Mouse (Mus musculus) forebrain, embryonic 15.5 days (tissue): ENCODE measurements at regions not wholly inside any gene's neighbourhood (a gene's known extent, or its start where the extent isn't known, plus 50 kb on each side); places are given as distances from the start of the nearest gene placed in this dataset.

Experiments
- ATAC-seq: fragments of 200-750 bp; cut with Nextera tagmentation; replicated peaks from 2 replicates; pipeline ENCODE4 v1.8.0; 2017; ENCODE audit warnings: mild to moderate bottlenecking, moderate TSS enrichment, moderate library complexity
- H3K27ac ChIP-seq: fragments of 300-500 bp; sonication (generic); replicated peaks from 2 replicates; pipeline ENCODE4 v1.5.1; 2015; ENCODE audit warnings: mild to moderate bottlenecking, inconsistent platforms
- H3K27me3 ChIP-seq: fragments of 300-500 bp; sonication (generic); 2 replicates; pipeline ENCODE4 v1.6.1; 2015; ENCODE audit warnings: inconsistent platforms
- H3K36me3 ChIP-seq: fragments of 300-500 bp; sonication (generic); 2 replicates; pipeline ENCODE4 v1.6.1; 2015; ENCODE audit warnings: mild to moderate bottlenecking, inconsistent platforms
- H3K4me1 ChIP-seq: fragments of 300-500 bp; sonication (generic); 2 replicates; pipeline ENCODE4 v1.6.1; 2015; ENCODE audit warnings: inconsistent platforms
- H3K4me2 ChIP-seq: fragments of 300-500 bp; sonication (generic); replicated peaks from 2 replicates; pipeline ENCODE4 v1.6.1; 2015; ENCODE audit warnings: mild to moderate bottlenecking, inconsistent platforms
- H3K4me3 ChIP-seq: fragments of 300-500 bp; sonication (generic); 2 replicates; pipeline ENCODE4 v1.5.1; 2015; ENCODE audit warnings: mild to moderate bottlenecking, inconsistent platforms
- H3K9ac ChIP-seq: fragments of 300-500 bp; sonication (generic); replicated peaks from 2 replicates; pipeline ENCODE4 v1.6.1; 2015; ENCODE audit warnings: mild to moderate bottlenecking, inconsistent platforms
- H3K9me3 ChIP-seq: fragments of 300-500 bp; sonication (generic); 2 replicates; pipeline ENCODE4 v1.6.1; 2016; ENCODE audit warnings: inconsistent platforms
- WGBS: fragments of 180-500 bp; shearing (Covaris S2); methylation state at CpG from one replicate; pipeline ENCODE4 v1.1.7; 2015; ENCODE audit warnings: mixed read lengths; 5-methylcytosine and 5-hydroxymethylcytosine counted together

- no peak for ATAC-seq
- no peak overlapping the region for H3K4me3 ChIP-seq
- H3K27me3 ChIP-seq: no peaks in the 10 kb centered on the region
Measured at GRCm38 (mm10) chr12:52622398-52622797, 76.8 kb upstream of the Akap6 start.

DNA sequence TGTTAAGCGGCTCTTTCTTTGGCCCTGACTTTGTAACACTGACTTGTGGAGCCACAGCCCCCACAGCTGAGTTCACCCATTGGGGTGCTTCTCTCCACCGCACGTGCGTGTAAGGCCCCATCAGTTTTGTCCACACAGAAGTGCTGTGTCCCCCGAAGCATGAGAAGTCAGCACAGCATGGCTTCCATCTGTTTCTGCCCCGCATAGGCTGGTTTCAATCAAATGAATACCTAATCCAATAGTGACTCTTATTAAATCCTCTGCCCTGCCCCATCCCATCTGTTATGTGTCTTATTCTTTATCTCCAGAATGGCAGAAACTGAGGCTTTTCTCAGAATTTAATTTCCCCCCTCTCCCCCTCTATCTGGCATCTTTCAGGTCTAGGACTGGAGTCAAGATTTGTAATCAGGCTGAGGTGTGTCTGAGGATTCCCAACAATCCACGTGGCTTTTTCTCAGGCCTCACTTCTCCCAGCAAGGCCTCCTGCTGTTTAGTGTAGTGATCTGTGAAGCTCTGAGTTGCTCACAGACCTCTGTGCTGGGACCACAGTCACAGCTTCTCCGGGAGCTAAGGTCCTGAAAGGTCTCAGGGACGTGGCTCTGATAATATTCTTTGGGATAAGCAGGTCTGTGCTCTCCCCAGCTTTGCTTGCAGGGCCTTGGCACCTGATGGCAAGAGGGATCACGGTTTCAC, 75.6 kb upstream of the Akap6 start:
- Histone ChIP-seq H3K9ac (no peak overlapping the region), H3K36me3 (no peaks in the 10 kb centered on the region), H3K9me3 (no peaks in the 10 kb centered on the region), H3K4me3 (no peak overlapping the region), H3K27me3 (no peaks in the 10 kb centered on the region), H3K4me1 (no peaks in the 10 kb centered on the region), H3K4me2 (no peak overlapping the region), H3K27ac (no peak overlapping the region)
- no peak for ATAC-seq
- WGBS: 53% methylated on average over 10 of the region's 10 CpGs

More at GRCm38 (mm10) chr12:52622398-52622797, 76.8 kb upstream of the Akap6 start:
- Histone ChIP-seq H3K36me3 (no peaks in the 10 kb centered on the region), H3K4me1 (no peaks in the 10 kb centered on the region), H3K9me3 (no peaks in the 10 kb centered on the region), H3K27ac (no peak overlapping the region), H3K9ac (no peak overlapping the region), H3K4me2 (no peak overlapping the region)
- 95% methylated on average over 6 of the region's 6 CpGs for whole genome bisulfite sequencing

DNA sequence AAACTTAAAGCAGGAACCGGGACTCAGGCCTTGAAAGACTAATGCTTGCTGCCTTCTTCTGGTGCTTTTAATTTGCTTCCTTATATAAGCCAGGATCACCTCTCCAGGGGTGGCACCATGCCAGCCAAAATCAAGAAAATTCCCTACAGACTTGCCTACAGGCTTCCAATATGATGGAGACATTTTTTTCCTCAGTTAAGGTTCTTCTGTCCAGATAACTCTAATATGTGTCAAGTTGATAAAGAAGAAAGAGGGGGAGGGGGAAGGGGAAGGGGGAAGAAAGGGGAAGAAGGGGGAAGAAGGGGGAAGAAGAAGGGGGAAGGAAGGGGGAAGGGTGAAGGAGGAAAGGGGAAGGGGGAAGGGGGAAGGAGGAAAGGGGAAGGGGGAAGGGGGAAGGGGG, 74.3 kb upstream of the Akap6 start:
- 79% methylated on average over 1 of the region's 1 CpGs for WGBS
- H3K4me3 ChIP-seq: no peak overlapping the region
- no peak overlapping the region for H3K4me2 ChIP-seq
- no peak overlapping the region for H3K27ac ChIP-seq
- no peak overlapping the region for H3K9ac ChIP-seq
- H3K9me3 ChIP-seq: no peaks in the 10 kb centered on the region
- no peaks in the 10 kb centered on the region for H3K36me3 ChIP-seq
- ATAC-seq: no peak
- H3K27me3 ChIP-seq: no peaks in the 10 kb centered on the region
- no peaks in the 10 kb centered on the region for H3K4me1 ChIP-seq

- 57% methylated on average over 5 of the region's 5 CpGs for WGBS
- H3K27me3 ChIP-seq: no peaks in the 10 kb centered on the region
- H3K27ac ChIP-seq: no peak overlapping the region
- no peak overlapping the region for H3K4me3 ChIP-seq
- no peaks in the 10 kb centered on the region for H3K9me3 ChIP-seq
- H3K4me1 ChIP-seq: no peaks in the 10 kb centered on the region
- ATAC-seq: no peak
- no peak overlapping the region for H3K9ac ChIP-seq
- H3K36me3 ChIP-seq: no peaks in the 10 kb centered on the region
- no peak overlapping the region for H3K4me2 ChIP-seq
Measured at GRCm38 (mm10) chr12:52628771-52629170, 70.4 kb upstream of the Akap6 start.

DNA sequence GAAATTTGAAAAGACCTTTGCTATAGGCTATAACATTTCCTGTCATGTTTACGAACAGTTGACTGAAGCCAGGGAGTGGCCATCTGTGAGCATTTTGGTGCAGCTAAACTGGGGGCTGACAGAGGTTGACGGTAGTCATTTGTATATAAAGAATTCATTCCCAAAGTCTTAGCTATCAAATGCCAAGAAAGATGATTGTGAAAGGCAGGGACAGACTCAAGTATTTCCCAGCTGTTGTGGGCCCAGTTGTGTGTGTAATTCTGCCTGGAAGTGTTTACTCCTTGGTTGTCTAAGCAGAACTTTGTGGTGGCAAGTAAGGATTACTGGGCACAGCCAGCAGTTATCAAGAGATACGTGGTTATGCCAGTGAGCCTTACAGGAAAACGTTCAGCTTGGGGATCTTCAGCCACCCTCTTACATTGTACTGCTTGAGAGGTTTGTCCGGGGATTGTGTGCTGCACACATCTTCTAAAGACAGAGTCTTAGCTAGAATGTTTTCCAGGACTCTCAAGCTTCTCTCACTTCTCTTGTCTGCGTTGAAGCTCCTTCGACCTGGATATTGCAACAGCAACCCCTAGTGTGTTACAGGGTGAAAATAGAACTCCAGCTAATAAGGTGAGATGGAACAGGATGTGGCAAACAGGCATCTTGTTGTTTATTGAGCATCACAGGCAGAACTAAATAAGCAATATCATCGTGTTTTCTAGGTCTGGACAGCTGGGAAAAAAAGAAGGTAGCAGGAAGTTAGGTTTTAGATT, 63.9 kb upstream of the Akap6 start:
- 68% methylated on average over 8 of the region's 8 CpGs for WGBS
- Histone ChIP-seq H3K27me3 (no peaks in the 10 kb centered on the region), H3K4me1 (0 out of 2 replicates have a peak, but pooled peaks cover 3% of the 10 kb centered on the region), H3K4me3 (no peak overlapping the region), H3K36me3 (no peaks in the 10 kb centered on the region), H3K27ac (no peak overlapping the region), H3K9me3 (no peaks in the 10 kb centered on the region), H3K4me2 (no peak overlapping the region), H3K9ac (no peak overlapping the region)
- no peak for ATAC-seq

DNA sequence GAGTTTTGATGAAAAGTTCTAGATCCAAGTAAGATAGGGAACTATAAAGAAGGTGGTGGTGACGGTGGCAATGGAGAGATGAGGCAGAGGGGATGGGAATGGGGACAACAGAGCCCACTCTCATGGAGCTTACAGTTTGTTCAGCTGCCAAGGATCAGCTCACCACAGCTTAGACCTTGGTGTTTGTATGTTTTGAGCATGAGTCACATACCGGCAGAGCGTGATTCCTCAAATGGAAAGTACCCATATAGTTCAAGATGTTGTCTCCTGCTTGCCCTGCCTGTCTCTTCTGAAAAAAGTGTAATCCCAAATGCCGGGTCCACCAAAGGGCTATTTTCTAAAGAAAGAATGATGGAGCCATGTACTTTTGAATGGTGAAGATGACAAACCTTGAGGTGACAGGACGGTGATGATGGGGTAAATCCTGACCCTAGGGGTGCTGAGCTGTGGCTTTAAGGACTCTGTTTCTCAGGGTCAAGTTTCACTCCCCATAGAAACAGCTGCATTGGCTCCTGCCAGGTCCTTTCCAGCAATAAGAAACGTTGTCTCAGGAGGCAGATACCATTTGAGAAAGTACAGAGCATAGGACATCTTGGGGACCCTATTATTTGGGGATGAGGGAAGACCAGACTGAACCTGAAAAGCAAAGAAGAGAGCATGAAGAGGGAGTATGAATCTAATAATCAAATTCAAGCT, 62.8 kb upstream of the Akap6 start:
- ATAC-seq: no peak
- WGBS: 78% methylated on average over 6 of the region's 6 CpGs
- Histone ChIP-seq H3K36me3 (no peaks in the 10 kb centered on the region), H3K4me3 (no peak overlapping the region), H3K9me3 (no peaks in the 10 kb centered on the region), H3K27me3 (no peaks in the 10 kb centered on the region), H3K4me2 (no peak overlapping the region), H3K27ac (no peak overlapping the region), H3K9ac (no peak overlapping the region), H3K4me1 (0 out of 2 replicates have a peak, but pooled peaks cover 3% of the 10 kb centered on the region)

- Histone ChIP-seq H3K27ac (no peak overlapping the region), H3K9me3 (no peaks in the 10 kb centered on the region), H3K4me1 (0 out of 2 replicates have a peak, but pooled peaks cover 3% of the 10 kb centered on the region), H3K36me3 (no peaks in the 10 kb centered on the region), H3K4me3 (no peak overlapping the region), H3K4me2 (no peak overlapping the region), H3K9ac (no peak overlapping the region), H3K27me3 (no peaks in the 10 kb centered on the region)
- ATAC-seq: no peak
- 93% methylated on average over 4 of the region's 4 CpGs for WGBS
Measured at GRCm38 (mm10) chr12:52636920-52637319, 62.3 kb upstream of the Akap6 start.

DNA sequence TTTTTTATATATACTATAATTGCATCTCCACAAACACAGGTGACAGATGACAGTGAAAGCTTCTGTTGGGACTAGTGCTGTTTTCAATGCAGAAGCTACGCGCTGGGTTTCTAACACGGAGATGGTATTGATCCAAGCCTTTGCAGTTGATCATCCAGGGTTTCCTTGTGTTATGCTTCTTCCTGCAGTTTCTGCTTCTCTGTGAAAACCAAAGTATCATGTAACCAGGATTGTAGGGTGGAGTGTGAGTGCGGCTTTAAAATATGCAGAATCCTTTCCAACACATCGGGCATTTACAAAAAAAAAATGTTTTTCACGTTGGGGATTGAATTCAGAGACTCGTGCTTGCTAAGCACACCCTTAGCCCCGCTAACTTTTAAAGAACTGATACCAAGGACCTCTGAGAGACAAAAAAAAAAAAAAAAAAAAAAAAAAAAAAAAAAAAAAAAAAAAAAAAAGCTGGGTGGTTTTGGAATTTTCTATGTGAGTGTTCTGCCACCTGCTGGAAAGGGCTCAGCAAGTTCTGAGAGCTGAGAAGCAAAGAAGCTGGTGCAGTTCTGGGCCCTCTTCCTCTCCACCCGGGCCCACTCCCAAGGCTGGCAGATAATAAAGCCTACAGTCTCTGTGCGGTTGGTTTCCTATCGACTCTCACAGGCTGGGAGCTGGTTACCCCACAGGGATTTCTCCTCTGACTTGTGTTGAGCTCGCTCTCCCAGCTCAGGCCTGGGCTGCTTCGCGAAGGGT, 61.5 kb upstream of the Akap6 start:
- H3K27ac ChIP-seq: no peak overlapping the region
- WGBS: 52% methylated on average over 14 of the region's 14 CpGs
- H3K9me3 ChIP-seq: no peaks in the 10 kb centered on the region
- H3K4me3 ChIP-seq: no peak overlapping the region
- H3K4me2 ChIP-seq: peak overlapping the region; percentile 12; the same call in 1 of the 2 replicates
- H3K27me3 ChIP-seq: no peaks in the 10 kb centered on the region
- no peaks in the 10 kb centered on the region for H3K36me3 ChIP-seq
- ATAC-seq: no peak; the same call in 1 of the 2 replicates
- 0 out of 2 replicates have a peak, but pooled peaks cover 3% of the 10 kb centered on the region for H3K4me1 ChIP-seq
- H3K9ac ChIP-seq: no peak overlapping the region

DNA sequence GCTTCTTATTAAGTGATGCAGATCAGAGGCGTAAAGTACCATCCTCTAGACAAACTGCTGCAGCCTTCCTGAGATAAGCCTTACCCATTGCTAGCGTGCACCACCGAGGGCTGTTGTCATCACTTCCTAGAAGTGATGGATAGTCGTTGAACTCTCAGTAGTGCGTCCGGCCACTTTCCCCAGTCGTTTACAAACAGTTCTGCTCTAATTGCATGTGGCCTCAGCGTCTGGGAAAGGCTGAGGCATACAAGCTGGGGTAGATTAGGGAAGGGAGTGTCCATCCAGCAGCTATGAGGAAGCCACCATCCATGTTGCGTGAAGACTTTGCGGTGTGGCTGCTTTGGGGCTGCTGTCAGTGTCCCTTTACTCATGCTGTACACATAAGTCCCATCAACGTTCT, 60.7 kb upstream of the Akap6 start:
- H3K4me1 ChIP-seq: 0 out of 2 replicates have a peak, but pooled peaks cover 3% of the 10 kb centered on the region
- H3K9ac ChIP-seq: no peak overlapping the region
- no peak for ATAC-seq
- WGBS: 80% methylated on average over 11 of the region's 11 CpGs
- no peaks in the 10 kb centered on the region for H3K9me3 ChIP-seq
- no peaks in the 10 kb centered on the region for H3K36me3 ChIP-seq
- no peak overlapping the region for H3K4me3 ChIP-seq
- no peaks in the 10 kb centered on the region for H3K27me3 ChIP-seq
- H3K27ac ChIP-seq: no peak overlapping the region
- no peak overlapping the region for H3K4me2 ChIP-seq

GRCm38 (mm10) chr12:52644059-52644458, 55.1 kb upstream of the Akap6 start:
- Histone ChIP-seq H3K4me1 (no peaks in the 10 kb centered on the region), H3K27me3 (no peaks in the 10 kb centered on the region), H3K36me3 (no peaks in the 10 kb centered on the region), H3K9ac (no peak overlapping the region), H3K9me3 (no peaks in the 10 kb centered on the region), H3K4me3 (no peak overlapping the region), H3K27ac (no peak overlapping the region), H3K4me2 (no peak overlapping the region)
- ATAC-seq: no peak
- 69% methylated on average over 5 of the region's 5 CpGs for WGBS
